Mouse (Mus musculus): ENCODE data around the gene Reg2.
"Not testable (repeated sequence)": the region's sequence is repeated elsewhere in the genome, so short reads cannot be mapped to it uniquely, and the experiment has no call there.

Gene Reg2

GRCm38 (mm10) chr6:78395323-78395722, at the start of gene Reg2:
Gene Reg2 (plus strand): TSS chr6:78395623.
- DNase-seq (ENCODE audit: low read depth, low spot score) = not testable (repeated sequence)

DNA sequence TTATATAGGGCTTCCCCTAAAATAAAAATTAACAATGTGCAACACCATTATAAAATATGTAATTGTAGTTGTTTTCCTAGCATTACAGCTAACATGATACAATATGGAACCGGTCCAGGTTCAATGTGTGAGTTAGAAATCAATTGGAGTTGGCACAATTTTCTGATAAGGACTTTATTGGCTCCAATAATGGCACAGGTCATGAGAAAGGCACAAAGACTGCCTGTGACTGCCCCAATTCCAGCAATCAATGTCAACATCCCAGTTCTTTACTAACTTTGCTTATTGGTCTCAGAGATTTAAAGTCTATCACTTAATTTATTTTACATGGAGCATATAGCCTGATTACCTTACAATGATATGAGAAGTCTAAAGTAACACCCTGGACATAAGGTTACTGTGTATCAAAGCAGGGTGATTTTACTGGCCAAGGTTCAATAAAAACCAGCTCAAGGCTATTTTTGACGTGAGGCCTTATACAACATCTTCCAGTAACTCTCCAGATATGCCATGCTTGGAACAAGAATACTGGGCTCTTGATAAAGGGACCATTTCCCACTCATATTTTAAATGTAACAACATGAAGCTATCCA, 33.4 kb upstream of the Reg2 start:
- DNase-seq (ENCODE audit: low read depth, low spot score) = no peak

DNA sequence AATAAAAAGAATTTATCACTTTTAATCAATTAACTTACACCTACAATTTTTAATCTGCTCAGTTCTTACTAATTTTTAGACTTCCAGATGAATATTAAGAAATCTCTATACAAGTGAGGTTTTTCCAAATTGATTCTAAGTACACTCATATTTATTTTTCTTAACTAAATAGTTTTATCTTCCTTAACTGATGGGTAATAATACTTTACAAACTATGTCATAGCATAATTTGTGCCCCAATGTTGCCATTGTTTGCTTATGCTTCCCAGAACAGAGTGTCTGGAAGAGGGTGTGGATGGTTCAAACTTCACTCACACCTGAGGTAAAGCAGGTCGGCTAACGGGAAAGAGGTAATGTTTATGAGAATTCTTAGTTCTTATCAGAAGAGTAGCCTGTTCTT, 25.1 kb upstream of the Reg2 start, which contains the start of gene Reg3b:
Gene Reg3b, plus strand, starts transcription at position 301 of the 400 bp plus-strand sequence.
- DNase-seq (ENCODE audit: low read depth, low spot score) = no peak

DNA sequence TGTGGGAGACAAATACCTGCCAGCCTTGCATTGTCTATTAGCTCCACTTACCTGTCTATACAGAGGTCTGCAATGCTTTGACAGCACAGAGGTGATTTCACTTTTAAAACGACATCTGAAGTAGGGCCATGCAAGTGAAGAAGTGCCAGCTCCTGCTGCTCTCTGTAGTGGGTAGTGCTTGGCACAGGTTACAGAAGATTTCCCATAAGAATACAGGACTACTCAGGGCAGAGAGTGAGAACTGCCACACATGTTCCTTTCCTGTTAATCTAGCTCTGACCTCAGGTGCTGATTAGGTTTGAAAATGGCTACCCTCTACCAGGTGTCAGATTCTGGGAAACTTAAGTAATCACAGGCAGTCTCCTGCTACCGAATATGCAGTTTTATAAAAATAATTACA, 16.7 kb upstream of the Reg2 start, which contains the start of gene Reg3d:
Gene Reg3d, minus strand, starts transcription at position 101 of the 400 bp plus-strand sequence.
- DNase-seq (ENCODE audit: low read depth, low spot score) = no peak

GRCm38 (mm10) chr6:78380409-78380808, 15.0 kb upstream of the Reg2 start, which contains the start of gene Reg3a:
Gene Reg3a (plus strand): TSS chr6:78380709.
- no peak for DNase-seq (ENCODE audit: low read depth, low spot score)

DNA sequence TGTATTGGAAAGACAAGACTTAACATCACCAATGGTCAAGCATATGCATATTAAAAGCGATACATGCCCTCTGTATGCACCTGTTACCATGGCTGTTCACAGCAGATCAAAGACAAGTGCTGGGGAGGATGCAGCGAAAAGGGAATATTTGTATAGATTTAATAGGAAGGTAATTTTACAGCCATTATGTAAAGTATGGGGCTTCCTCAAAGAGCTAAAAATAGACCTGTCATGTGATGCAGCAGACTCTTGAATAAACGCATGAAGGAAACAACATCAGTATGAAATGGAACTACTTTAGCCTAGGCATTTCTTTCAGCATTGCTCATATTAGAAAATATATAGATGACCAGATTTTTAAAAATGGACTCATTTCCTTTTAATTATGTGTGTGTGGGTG, 9.8 kb upstream of the Reg2 start:
- DNase-seq (ENCODE audit: low read depth, low spot score) = no peak

- not testable (repeated sequence) for DNase-seq (ENCODE audit: low read depth, low spot score)
These were observed 27.0 kb downstream of the Reg2 start, which contains the start of gene Reg1 for GRCm38 (mm10) chr6:78422411-78422810. Gene Reg1 (plus strand): TSS chr6:78422711.

GRCm38 (mm10) chr6:78425497-78425896, 30.1 kb downstream of the Reg2 start:
- no peak for DNase-seq (ENCODE audit: low read depth, low spot score)

- no peak for DNase-seq (ENCODE audit: low read depth, low spot score)
These were observed 51.8 kb downstream of the Reg2 start for GRCm38 (mm10) chr6:78447202-78447601.

DNA sequence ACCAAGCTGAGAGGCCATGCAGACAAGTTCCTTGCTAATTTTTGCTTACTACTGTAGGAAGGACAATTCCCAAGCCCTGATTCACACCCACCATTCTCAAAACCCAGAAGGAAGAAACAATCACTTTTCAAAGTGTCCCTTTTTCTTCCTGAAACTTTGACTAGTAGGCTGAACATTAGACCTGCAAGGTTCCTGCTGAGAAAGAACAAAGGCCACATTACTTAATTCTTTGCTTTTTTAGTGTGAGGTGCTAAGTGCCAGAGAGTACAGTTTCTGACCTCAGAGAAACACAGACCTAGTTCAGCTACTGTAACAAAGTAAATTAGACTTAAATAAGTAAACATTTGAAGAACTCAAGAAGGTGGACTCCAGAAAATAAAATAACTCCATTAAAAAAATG, 53.0 kb downstream of the Reg2 start:
- no peak for DNase-seq (ENCODE audit: low read depth, low spot score)

DNA sequence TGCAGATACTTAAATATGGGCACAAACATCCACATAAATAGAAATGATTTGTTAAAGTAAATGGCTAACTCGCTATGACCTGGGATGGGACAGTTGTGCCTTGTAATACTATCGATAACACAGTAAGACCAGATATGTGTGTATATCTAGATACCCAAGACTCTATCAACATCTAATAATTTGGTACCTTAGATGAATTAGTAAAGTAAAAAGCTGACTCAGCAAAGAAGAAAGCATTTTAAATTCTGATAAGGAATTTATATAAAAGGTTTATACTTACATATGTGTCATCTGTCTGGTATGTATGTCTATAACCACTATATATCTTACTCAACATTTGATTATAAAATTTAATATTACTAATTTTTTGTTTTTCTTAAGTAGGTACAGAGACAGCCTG, 57.4 kb downstream of the Reg2 start:
- no peak for DNase-seq (ENCODE audit: low read depth, low spot score)

Measured in 3T3-L1 (cell line).